Mouse (Mus musculus) intestine, embryonic 14.5 days (tissue): Measurements from ENCODE around the gene Cnnm2. TPM values are rescaled to one million over a fixed set of nuclear protein-coding genes. Genes with fewer than 3 reads are reported as not detected.
"Not testable (repeated sequence)": the region's sequence is repeated elsewhere in the genome, so short reads cannot be mapped to it uniquely, and the experiment has no call there.

Experiments
- ATAC-seq: fragments of 200-750 bp; cut with Nextera tagmentation; replicated peaks from 2 replicates; pipeline ENCODE4 v1.8.0; 2017; ENCODE audit warnings: low read depth, moderate number of reproducible peaks, moderate TSS enrichment, moderate library complexity; ENCODE audit not compliant: low FRiP score, low TSS enrichment
- DNase-seq: peaks from one replicate; pipeline ENCODE4 v3.0.0-alpha.2; 2018; ENCODE audit warnings: low spot score
- H3K27ac ChIP-seq: fragments of 300-500 bp; sonication (generic); 2 replicates; pipeline ENCODE4 v1.5.1; 2014; ENCODE audit warnings: low read depth, mild to moderate bottlenecking, control low read depth
- H3K27me3 ChIP-seq: fragments of 300-500 bp; sonication (generic); replicated peaks from 2 replicates; pipeline ENCODE4 v1.6.1; 2014; ENCODE audit warnings: low read length, control low read depth; ENCODE audit not compliant: control insufficient read depth, insufficient read depth
- H3K36me3 ChIP-seq: fragments of 300-500 bp; sonication (generic); 2 replicates; pipeline ENCODE4 v1.6.1; 2014; ENCODE audit warnings: low read length, control low read depth; ENCODE audit not compliant: control insufficient read depth, insufficient read depth
- H3K4me1 ChIP-seq: fragments of 300-500 bp; sonication (generic); replicated peaks from 2 replicates; pipeline ENCODE4 v1.6.1; 2014; ENCODE audit warnings: low read length, control low read depth, mixed read lengths; ENCODE audit not compliant: control insufficient read depth, insufficient read depth
- H3K4me2 ChIP-seq: fragments of 300-500 bp; sonication (generic); 2 replicates; pipeline ENCODE4 v1.6.1; 2014; ENCODE audit warnings: low read length
- H3K4me3 ChIP-seq: fragments of 300-500 bp; sonication (generic); 2 replicates; pipeline ENCODE4 v1.5.1; 2014; ENCODE audit warnings: low read depth, low read length, control low read depth, mixed read lengths
- H3K9ac ChIP-seq: fragments of 300-500 bp; sonication (generic); 2 replicates; pipeline ENCODE4 v1.6.1; 2014; ENCODE audit warnings: mild to moderate bottlenecking, low read length
- H3K9me3 ChIP-seq: fragments of 300-500 bp; sonication (generic); 2 replicates; pipeline ENCODE4 v1.6.1; 2016; ENCODE audit warnings: low read length, control low read depth; ENCODE audit not compliant: control insufficient read depth
- WGBS: fragments of 180-500 bp; shearing (Covaris S2); extraction: QIAGEN DNeasy Blood & Tissue Kit; methylation state at CpG from one replicate; pipeline ENCODE4 v1.1.7; 2014; 5-methylcytosine and 5-hydroxymethylcytosine counted together
- polyA plus RNA-seq: library from polyadenylated mRNA; unstranded; fragments of >200 nt; fragmentation: Nextera tagmentation; extraction: Ambion mirVana; gene quantifications from 2 replicates; pipeline ENCODE4 v1.2.1, GENCODE M21; 2014

The Cnnm2 gene
- polyA plus RNA-seq, 1 experiment from 2014 or later = 2.2 TPM

DNA sequence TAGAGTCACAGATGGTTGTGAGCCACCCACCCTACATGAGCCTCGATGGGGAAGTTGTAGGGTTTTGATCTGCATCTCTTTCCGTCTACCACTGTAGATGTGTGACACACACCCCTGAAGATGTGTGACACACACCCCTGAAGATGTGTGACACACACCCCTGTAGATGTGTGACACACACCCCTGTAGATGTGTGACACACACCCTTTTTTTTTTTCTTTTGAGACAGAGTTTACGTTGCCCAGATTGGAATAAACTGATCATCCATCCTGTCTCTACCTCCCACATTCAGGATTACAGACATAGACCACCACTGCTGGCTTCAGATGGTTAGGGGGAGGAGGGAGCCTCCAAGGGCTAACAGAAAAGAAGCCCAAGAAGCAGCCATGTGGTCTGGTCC, 32.5 kb upstream of the Cnnm2 start:
- peaks cover 10% of the 10 kb centered on the region; the same call in 1 of the 2 replicates for H3K36me3 ChIP-seq
- H3K4me2 ChIP-seq = no peak overlapping the region
- H3K4me3 ChIP-seq = no peak overlapping the region
- ATAC-seq (no peak), DNase-seq (no peak)
- H3K9ac ChIP-seq = no peak overlapping the region
- no peaks in the 10 kb centered on the region for H3K27me3 ChIP-seq
- 59% methylated on average over 3 of the region's 3 CpGs for WGBS
- H3K27ac ChIP-seq = no peak overlapping the region
- H3K4me1 ChIP-seq = no peaks in the 10 kb centered on the region
- H3K9me3 ChIP-seq = no peaks in the 10 kb centered on the region

DNA sequence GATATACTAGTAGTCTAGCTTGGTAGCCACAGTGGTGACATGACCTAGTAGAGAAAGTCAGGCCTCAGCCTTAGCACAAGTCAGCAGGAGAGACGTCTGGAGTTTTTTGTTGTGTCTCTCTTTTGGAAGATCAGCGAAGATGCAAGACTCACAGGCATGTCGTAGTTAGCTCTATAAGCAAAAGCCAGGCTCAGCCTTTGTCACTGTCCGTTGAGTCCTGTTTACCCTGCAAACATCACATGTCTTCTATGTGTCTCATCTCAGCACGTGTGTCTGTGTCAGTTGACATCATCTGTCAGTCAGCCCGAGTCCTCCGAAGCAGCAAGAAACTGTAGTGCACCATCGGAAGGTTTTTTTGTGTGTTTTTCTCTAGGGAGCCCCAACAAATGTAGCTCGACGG, 30.0 kb upstream of the Cnnm2 start:
- Histone ChIP-seq H3K4me1 (no peaks in the 10 kb centered on the region), H3K9ac (no peak overlapping the region), H3K4me3 (no peak overlapping the region), H3K4me2 (no peak overlapping the region), H3K36me3 (peaks cover 5% of the 10 kb centered on the region; the same call in 1 of the 2 replicates), H3K27me3 (no peaks in the 10 kb centered on the region), H3K9me3 (no peaks in the 10 kb centered on the region), H3K27ac (no peak overlapping the region)
- 93% methylated on average over 10 of the region's 10 CpGs for WGBS
- ATAC-seq (no peak), DNase-seq (no peak)

GRCm38 (mm10) chr19:46732673-46733072, 28.7 kb upstream of the Cnnm2 start:
- WGBS = 90% methylated on average over 5 of the region's 5 CpGs
- not testable (repeated sequence) for H3K4me1 ChIP-seq, H3K9me3 ChIP-seq, DNase-seq, H3K4me2 ChIP-seq, H3K27ac ChIP-seq, H3K4me3 ChIP-seq, ATAC-seq, H3K9ac ChIP-seq, H3K27me3 ChIP-seq
- peaks cover 10% of the 10 kb centered on the region; the same call in 1 of the 2 replicates for H3K36me3 ChIP-seq

- DNase-seq = no peak
- Histone ChIP-seq H3K36me3 (peaks cover 13% of the 10 kb centered on the region; the same call in 1 of the 2 replicates), H3K27ac (no peak overlapping the region), H3K4me2 (no peak overlapping the region), H3K9me3 (no peaks in the 10 kb centered on the region), H3K27me3 (no peaks in the 10 kb centered on the region), H3K4me3 (no peak overlapping the region), H3K9ac (no peak overlapping the region), H3K4me1 (no peaks in the 10 kb centered on the region)
- 91% methylated on average over 7 of the region's 7 CpGs for WGBS
- ATAC-seq = no peak
Observed at GRCm38 (mm10) chr19:46733626-46734025, 27.8 kb upstream of the Cnnm2 start.

DNA sequence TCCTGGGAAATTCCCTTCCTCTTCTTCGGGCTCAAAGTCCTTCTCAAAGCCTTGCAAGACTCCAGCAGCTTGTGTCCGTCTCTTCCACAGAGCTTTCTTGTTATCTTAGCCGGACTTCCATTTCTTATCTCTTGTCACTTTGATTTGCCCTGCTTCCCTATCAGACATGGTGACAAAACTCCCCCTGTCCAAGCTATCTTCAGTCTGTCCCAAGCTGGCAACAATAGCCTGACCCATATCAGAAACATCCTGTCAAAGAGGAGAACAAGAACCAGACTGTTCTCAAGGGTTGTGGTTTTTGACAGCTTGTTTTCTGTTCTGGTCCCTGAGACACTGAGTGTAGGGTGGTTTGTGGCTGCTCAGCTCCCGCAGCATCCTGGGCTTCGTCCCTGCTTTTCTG, 26.2 kb upstream of the Cnnm2 start:
- H3K27me3 ChIP-seq = no peaks in the 10 kb centered on the region
- no peak overlapping the region for H3K27ac ChIP-seq
- WGBS = 59% methylated on average over 5 of the region's 5 CpGs
- H3K4me1 ChIP-seq = no peaks in the 10 kb centered on the region
- no peak overlapping the region for H3K4me3 ChIP-seq
- no peaks in the 10 kb centered on the region for H3K9me3 ChIP-seq
- ATAC-seq (no peak), DNase-seq (no peak)
- peaks cover 13% of the 10 kb centered on the region; the same call in 1 of the 2 replicates for H3K36me3 ChIP-seq
- H3K9ac ChIP-seq = no peak overlapping the region
- no peak overlapping the region for H3K4me2 ChIP-seq

DNA sequence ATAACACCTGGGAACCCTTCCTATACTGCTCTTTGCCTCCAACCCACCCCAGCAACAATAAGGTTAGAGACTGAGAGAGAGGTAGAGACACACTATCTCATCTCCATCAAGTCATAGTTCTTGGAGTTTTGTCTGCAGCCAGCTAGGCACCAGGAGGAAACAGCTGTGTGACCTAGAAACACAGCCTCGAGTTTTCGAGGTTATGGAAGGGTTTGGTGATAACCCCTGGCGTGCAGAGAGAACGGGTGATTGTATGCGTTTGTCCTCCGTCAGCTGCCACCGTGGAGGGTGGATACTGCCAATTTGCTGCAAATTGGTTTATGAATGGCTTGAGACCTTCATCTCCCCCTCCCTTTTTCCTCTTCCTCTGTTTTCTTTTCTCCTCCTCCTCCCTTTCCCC, 24.3 kb upstream of the Cnnm2 start:
- Histone ChIP-seq H3K4me1 (no peaks in the 10 kb centered on the region), H3K36me3 (peaks cover 13% of the 10 kb centered on the region; the same call in 1 of the 2 replicates), H3K9me3 (no peaks in the 10 kb centered on the region), H3K27ac (no peak overlapping the region), H3K4me3 (no peak overlapping the region), H3K27me3 (no peaks in the 10 kb centered on the region), H3K4me2 (no peak overlapping the region), H3K9ac (no peak overlapping the region)
- no peak for DNase-seq
- 73% methylated on average over 7 of the region's 7 CpGs for WGBS
- ATAC-seq = no peak

- no peak overlapping the region for H3K9ac ChIP-seq
- no peak overlapping the region for H3K27ac ChIP-seq
- 0 out of 2 replicates have a peak, but pooled peaks cover 8% of the 10 kb centered on the region for H3K36me3 ChIP-seq
- no peaks in the 10 kb centered on the region for H3K9me3 ChIP-seq
- no peaks in the 10 kb centered on the region for H3K4me1 ChIP-seq
- H3K4me3 ChIP-seq = no peak overlapping the region
- WGBS = 53% methylated on average over 7 of the region's 7 CpGs
- peak; percentile 77 for DNase-seq
- H3K4me2 ChIP-seq = no peak overlapping the region
- no peak for ATAC-seq
- H3K27me3 ChIP-seq = no peaks in the 10 kb centered on the region
Observed at GRCm38 (mm10) chr19:46740341-46741008, 20.9 kb upstream of the Cnnm2 start.

GRCm38 (mm10) chr19:46741574-46741973, 19.8 kb upstream of the Cnnm2 start:
- no peak for ATAC-seq
- 33% methylated on average over 6 of the region's 6 CpGs for WGBS
- Histone ChIP-seq H3K9me3 (no peaks in the 10 kb centered on the region), H3K4me3 (no peak overlapping the region), H3K4me1 (no peaks in the 10 kb centered on the region), H3K4me2 (no peak overlapping the region), H3K36me3 (0 out of 2 replicates have a peak, but pooled peaks cover 8% of the 10 kb centered on the region), H3K27ac (no peak overlapping the region), H3K27me3 (no peaks in the 10 kb centered on the region), H3K9ac (no peak overlapping the region)
- DNase-seq = no peak

GRCm38 (mm10) chr19:46744681-46745080, 16.7 kb upstream of the Cnnm2 start:
- no peak for ATAC-seq
- no peak overlapping the region for H3K9ac ChIP-seq
- no peaks in the 10 kb centered on the region for H3K27me3 ChIP-seq
- no peaks in the 10 kb centered on the region for H3K9me3 ChIP-seq
- H3K4me1 ChIP-seq = no peaks in the 10 kb centered on the region
- no peak for DNase-seq
- H3K4me3 ChIP-seq = no peak overlapping the region
- no peak overlapping the region for H3K27ac ChIP-seq
- 72% methylated on average over 9 of the region's 9 CpGs for WGBS
- no peaks in the 10 kb centered on the region for H3K36me3 ChIP-seq
- no peak overlapping the region for H3K4me2 ChIP-seq
